23 mouse cellular contexts compared by ENCODE assay signal in genomic region chr7:122138190-122138589, GRCm38 (mm10). TPM values are rescaled to one million over a fixed set of nuclear protein-coding genes. Genes with fewer than 3 reads are reported as not detected.
"Had no signal": no experiment of that assay in that cellular context is flagged by ENCODE, and none has a peak within 500 bp of the region (broad histone marks: within the 10 kb centered on the region; RNA-seq: fewer than 3 reads in every experiment).

No protein-coding gene starts in this region.

- H3K27ac ChIP-seq: limb, embryonic 10.5 days; limb, embryonic 13.5 days; liver, embryonic 14.5 days; midbrain, embryonic 10.5 days; midbrain, embryonic 13.5 days; neural tube, embryonic 13.5 days; stomach, embryonic 15.5 days had no signal

- H3K9ac ChIP-seq: limb, embryonic 13.5 days; liver, embryonic 14.5 days; liver, postnatal 0 days; lung, embryonic 14.5 days; midbrain, embryonic 13.5 days; neural tube, embryonic 13.5 days; stomach, embryonic 15.5 days had no signal

- H3K4me1 ChIP-seq: stomach, embryonic 15.5 days had no signal

- H3K4me2 ChIP-seq: limb, embryonic 13.5 days; lung, embryonic 14.5 days; midbrain, embryonic 13.5 days; neural tube, embryonic 13.5 days; stomach, embryonic 15.5 days had no signal

- H3K9me3 ChIP-seq: limb, embryonic 10.5 days; limb, embryonic 13.5 days; megakaryocyte, embryonic 14.5 days; midbrain, embryonic 10.5 days; midbrain, embryonic 13.5 days; neural tube, embryonic 13.5 days; stomach, embryonic 15.5 days had no signal

- H3K4me3 ChIP-seq: limb, embryonic 10.5 days; limb, embryonic 13.5 days; megakaryocyte, embryonic 14.5 days; midbrain, embryonic 10.5 days; midbrain, embryonic 13.5 days; myocyte; neural tube, embryonic 13.5 days; stomach, embryonic 15.5 days had no signal

- H3K27me3 ChIP-seq: limb, embryonic 13.5 days; megakaryocyte, embryonic 14.5 days; midbrain, embryonic 13.5 days; neural tube, embryonic 13.5 days; stomach, embryonic 15.5 days had no signal

- ATAC-seq: intestine, postnatal 0 days; liver, postnatal 0 days; lung, postnatal 0 days; midbrain, embryonic 13.5 days; midbrain, embryonic 16.5 days had no signal

- DNase-seq: kidney, adult 9 months; kidney, postnatal 14 days; kidney, postnatal 4 days; liver; liver, postnatal 0 days; lung, embryonic 14.5 days; right cerebral cortex, postnatal 14 days; right cerebral cortex, postnatal 4 days; spleen, adult 18-20 months; thymus, postnatal 25 days had no signal

RNA-seq across cellular contexts. Expression of gene Plk1, which starts 21.0 kb away (rescaled TPM):
- total RNA-seq: monocyte, adult 5-6 weeks had no signal

RNA-seq across cellular contexts. Expression of gene Ern2, which starts 47.8 kb away (rescaled TPM):
- total RNA-seq: monocyte, adult 5-6 weeks had no signal
- polyA plus RNA-seq: limb, embryonic 10.5 days; liver, embryonic 14.5 days; liver, postnatal 0 days; lung, embryonic 14.5 days; midbrain, embryonic 10.5 days; myocyte had no signal
